Mouse (Mus musculus) T-helper 17 cell (primary cell): Measurements from ENCODE around the gene Zfp871.

Experiments used
- in situ Hi-C, 2 experiments: fragments of 300-600 bp; cut with MboI, MseI; formaldehyde crosslinking; loops; 1 replicate in 1 of 2; 2 replicates in 1 of 2; pipeline ENCODE4 v1.15.1; 2025; ENCODE audit warnings: high pct_unique_total_duplicates in 2 of 2

Gene Zfp871

DNA sequence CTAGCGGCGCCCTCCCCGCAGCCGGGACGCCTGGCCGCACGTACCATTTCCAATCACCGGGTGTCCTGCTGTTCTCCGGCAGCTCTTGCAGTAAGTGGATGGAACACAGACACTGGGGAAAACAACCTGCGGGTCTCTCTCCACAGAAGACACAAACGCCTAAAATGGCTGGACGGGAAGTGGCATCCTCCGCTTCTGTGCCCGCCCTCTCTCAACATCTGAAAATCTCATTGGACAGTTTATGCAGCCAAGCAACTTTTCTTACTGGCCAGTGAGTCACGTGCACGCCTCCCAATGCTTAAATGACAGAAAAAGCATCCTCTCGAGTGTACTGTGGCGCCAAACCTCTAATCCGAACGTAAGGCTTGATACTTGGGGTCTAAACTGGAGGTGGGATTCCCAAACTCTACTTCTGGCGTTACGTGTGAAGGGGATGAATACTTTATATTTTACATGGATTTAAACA lies at the start of gene Zfp871:
Gene Zfp871 (minus strand): TSS at position 194 of the 466 bp plus-strand sequence.
- in situ Hi-C loops: no loop called here

GRCm38 (mm10) chr17:32830418-32830782 lies 42.3 kb upstream of the Zfp871 start:
- in situ Hi-C loops: no loop called here

DNA sequence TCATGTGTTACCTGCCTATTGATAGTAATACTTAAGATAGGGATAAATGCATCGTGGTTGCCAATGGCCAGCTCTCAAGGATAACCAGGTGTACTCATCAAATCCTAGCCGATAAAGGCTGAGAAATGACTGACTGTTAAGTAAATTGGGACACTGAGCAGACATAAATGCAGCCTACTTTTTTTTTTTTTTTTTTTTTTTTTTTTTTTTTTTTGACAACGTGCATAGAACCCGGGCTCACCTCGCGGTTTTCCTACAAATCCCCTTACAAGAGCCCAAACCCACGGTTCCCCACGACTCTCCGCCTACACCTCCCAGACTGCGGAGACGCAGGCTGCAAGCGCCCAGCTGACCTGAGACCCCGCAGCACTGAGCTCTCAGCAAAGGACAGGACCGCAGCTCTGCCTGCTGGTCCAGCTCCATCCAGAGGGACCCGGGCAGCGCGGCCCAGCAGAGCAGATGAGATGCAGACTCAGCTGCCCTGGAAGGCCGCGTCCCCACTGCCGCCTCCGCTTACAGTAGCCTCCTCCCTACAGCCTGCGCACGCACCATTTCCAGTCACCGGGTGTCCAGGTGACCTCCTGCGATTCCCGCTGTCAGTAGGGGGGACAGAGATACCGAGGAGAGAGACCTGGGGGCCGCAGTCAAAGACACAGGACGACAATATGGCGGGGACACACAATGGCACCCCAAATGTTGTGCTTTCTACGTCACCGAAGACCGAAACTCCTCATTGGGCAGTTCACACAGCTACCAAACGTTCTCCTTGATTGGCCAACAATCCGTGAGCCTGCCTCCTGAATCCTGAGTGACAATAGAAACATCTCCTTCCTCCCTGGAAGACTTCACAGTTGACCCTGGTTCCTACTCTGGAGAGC lies 41.7 kb upstream of the Zfp871 start, which contains the start of gene Zfp799:
Gene Zfp799 (minus strand): TSS at position 722 of the 878 bp plus-strand sequence.
- in situ Hi-C loops: no loop called here

GRCm38 (mm10) chr17:32816074-32816784 lies 28.1 kb upstream of the Zfp871 start:
- in situ Hi-C loops: no loop called here

- in situ Hi-C loops: no loop called here
Observed at GRCm38 (mm10) chr17:32814136-32814535, 26.0 kb upstream of the Zfp871 start.

DNA sequence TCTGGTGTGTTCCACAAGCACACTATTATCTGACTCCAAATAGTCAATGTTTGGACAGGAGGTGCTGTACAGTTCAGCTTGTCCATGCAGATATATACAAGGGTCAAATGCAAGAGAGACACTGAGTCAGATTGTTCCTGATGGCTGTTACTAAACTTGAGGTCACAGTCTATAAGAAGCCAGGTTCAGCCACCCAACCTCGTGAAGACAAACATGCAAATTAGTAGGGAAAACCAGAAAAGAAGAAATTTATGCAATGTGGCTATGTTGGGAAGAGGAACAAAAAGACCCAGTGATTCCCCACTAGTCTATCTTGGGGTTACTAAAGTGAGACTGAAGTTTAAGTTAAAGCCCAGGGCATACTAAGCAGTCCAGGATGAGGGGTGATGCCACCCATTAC lies 22.6 kb upstream of the Zfp871 start:
- in situ Hi-C loops: no loop called here

DNA sequence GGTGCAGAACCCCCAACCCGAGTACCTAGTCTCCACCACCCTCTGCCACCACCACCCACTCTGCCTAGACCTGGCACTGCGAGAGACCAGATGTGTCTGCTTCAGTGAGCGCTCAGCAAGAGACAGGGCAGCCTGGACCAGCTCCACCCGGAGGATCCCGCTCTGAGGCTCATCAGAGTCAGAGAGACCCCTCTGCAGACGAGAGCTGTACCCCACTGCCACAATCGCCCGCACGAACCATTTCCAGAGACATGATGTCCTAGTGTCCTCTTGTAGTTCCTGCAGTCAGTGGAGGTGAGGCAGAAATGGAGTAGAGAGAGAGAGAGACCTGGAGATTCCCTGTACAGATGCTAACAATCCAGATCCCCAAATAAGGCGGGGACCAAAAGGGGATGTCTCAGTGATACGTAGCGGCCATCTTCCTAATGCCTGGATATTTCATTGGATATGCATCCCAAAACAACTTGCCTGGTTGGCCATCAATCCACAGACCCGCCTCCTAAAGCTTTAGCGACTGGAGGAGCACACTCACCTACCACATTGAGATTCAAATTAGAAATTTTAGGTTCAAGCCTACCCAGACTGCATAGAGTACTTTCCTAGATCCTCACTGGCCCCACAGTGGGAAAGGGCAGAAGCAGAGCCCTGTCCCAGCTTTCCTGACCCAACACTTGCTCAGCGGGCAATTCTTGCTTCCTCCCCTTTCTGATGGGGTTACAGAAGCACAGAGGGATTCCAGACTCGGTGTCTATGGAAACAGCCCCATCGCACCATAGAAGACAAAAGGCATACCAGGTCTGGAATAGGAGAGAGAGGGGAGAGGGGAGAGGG lies 21.7 kb upstream of the Zfp871 start, which contains the start of gene Zfp811:
Gene Zfp811 (minus strand): TSS at position 388 of the 831 bp plus-strand sequence.
- in situ Hi-C loops: no loop called here

DNA sequence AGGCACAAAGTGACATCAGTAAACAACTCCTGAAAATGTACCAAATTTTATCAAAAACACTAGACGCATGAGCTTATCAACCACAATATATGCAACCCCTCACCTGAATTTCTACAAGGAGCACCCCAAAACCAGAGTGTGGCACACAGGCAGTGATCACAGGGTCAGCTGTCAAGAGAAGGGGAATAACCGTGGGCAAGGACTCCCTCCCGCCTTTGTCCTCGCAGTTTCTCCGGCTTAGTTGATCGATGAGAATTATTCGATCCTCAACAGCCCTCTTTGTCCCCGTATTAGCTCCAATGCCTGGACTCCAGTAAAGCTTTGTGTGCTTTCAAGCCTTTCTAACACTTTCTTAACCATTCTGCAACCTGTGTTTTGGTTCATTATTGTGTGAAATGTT lies 20.8 kb upstream of the Zfp871 start:
- in situ Hi-C loops: no loop called here

DNA sequence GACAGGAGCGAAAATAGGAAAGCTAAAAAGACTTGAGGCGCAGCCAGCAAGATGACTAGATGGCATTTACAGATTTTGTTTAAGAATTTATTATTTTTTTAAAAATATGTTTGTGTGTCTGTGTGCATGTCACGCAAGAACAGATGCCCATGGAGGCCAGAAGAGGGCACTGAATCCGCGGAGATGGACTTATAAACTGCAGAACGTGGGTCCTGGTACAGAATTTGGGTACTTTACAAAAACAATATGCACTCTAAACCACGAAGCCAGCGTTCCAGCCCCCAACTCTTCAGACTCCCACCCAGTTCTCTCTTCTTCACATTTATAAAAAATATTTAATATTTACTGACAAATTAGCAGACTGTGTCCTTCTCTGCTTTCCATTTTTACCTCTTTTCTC lies 1.2 kb upstream of the Zfp871 start:
- in situ Hi-C loops: no loop called here

DNA sequence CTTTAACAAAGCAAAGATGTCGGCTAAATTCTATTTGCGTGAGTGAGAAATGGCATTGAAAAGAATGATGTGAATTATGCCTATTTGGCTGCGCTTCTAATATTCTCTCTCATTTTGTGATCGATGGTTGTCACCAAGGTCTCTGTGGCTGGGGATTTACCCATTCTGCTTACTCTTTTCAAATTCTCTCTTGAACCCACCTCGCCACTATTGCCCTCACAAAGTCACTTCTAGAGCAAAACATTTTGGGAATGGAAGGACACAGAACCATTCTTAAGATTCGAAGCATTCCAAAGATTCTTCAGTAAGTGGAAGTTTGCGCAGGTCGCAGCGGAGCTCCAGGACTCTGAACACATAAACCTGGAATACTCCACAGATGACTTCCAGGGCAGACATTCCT lies 489 bp upstream of the Zfp871 start:
- in situ Hi-C loops: no loop called here

- in situ Hi-C loops: no loop called here
Observed at GRCm38 (mm10) chr17:32787436-32788093, 522 bp downstream of the Zfp871 start.

DNA sequence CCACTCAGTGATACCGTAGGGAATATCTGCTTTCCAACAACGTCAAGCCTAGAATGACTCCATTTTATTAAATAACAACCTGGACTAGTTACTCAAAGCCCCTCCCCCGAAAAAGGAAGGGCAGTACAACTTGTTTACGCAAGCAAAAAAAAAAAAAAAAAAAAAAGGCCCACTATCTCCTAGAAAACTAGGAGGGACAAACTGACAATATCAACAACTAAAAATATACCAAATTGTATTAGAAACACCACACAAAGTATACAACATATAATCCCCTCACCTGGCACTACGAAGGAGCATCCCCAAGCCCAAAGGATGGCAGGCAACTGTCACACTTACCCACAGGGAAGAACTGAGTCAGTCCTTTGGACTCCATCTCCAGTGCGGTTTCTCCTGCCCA lies 1.1 kb downstream of the Zfp871 start:
- in situ Hi-C loops: no loop called here

DNA sequence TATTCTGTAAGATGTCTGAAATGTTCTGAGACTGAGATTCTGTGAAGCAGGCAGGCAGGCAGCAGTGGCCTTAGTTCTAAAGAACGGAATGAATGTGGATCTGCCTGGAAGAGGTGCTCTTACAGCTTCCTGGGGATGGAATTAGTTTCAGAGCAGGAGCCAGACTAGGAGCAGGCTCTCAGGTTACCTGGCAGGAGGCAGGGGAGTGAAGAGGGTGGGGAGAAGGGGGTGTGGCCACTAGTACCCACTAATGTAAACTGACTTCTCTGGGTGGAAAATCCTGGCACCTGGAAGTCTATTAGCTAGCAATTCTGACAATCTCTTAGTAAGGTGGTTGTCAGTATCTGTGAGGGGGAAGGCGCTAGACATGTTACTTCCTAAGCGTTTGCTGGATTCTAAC lies 2.4 kb downstream of the Zfp871 start:
- in situ Hi-C loops: no loop called here

GRCm38 (mm10) chr17:32777564-32777963 lies 10.5 kb downstream of the Zfp871 start:
- in situ Hi-C loops: no loop called here

- in situ Hi-C loops: no loop called here
Observed at GRCm38 (mm10) chr17:32771213-32771612, 16.9 kb downstream of the Zfp871 start.

- in situ Hi-C loops: no loop called here
Observed at GRCm38 (mm10) chr17:32766422-32766821, 21.7 kb downstream of the Zfp871 start.

DNA sequence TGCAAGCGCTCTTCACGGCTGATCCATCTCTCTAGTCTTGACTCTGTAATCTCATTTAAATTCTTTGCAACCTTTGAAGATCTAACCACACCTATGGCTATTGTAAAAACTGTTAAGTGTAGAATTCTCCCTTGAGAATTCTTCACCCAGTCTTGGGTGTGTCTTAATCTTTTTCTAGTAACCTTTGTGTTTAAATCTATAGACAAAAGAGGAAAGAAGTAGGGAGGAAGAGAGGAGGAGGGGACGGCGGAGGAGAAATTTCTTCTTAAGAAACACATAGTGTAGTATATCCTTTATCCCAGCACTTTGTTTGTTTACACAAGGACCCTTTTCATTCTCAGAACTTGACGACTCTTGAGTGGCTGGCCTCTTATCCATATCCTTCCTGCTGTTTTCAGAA lies 30.8 kb downstream of the Zfp871 start:
- in situ Hi-C loops: no loop called here

- in situ Hi-C loops: no loop called here
Observed at GRCm38 (mm10) chr17:32753634-32754033, 34.5 kb downstream of the Zfp871 start.

DNA sequence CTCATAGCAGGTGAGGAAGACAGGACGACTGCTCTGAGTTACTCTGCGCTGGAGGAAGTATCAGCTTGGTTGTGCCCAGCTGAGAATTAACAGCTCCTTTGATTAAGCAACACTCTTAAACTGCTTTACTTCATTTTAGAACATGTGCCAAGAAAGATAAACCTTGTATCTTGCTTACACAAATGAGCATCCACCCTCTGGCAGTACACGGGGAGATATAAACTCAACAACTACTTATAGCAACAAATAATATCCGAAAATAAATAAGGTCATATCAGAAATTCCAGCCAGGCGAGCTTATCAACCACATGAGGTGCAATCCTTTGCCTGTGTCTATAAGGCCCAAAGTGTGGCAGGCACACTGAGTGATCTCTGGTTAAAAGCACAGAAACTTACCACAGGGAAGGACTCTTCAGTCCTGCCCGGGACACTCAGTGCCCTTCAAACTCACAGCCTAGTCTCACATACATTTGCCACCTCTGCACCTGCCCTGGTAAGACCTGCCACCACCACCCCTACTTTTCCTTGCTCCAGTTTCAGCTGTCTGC lies 35.2 kb downstream of the Zfp871 start:
- in situ Hi-C loops: no loop called here

DNA sequence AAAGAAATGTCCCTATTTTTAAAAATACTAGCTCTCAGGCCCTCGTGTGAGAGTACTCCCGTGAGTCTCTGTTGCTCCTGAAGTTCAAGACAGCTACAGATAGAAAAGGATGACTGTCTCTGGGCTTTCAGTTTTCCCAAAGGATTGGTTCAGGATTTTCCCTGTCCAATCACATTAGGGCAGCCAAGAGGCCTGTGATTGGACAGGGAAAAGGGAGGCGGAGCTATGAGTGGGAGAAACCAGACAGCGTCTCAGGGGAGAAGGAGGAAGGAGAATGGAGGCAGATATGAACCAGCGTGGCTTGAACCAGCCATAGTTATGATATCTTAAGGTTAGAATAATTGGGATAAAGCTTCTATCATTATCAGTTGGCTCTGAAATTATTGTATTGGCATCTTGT lies 37.5 kb downstream of the Zfp871 start:
- in situ Hi-C loops: no loop called here

DNA sequence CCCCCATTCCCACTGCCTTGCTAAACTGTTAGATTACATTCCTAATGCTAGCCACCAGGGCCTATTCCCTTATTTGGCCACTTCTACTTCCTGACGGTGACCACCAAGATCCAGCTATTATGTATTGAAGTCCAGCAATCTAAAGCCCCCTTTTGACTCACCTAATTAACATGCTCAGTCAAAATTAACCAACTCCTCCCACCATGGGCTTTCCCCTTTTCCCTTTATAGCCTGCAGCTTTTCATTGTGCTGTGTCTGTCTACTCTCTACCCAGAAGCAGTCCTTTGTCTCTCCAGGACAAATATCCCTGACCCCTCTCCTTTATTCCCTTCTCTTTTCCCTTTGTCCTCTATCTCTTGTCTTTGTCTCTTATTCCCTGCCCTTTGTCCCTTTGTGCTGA lies 47.0 kb downstream of the Zfp871 start:
- in situ Hi-C loops: no loop called here
